Mouse (Mus musculus) small intestine, adult 2 months (tissue): ENCODE data around the gene Ugt1a1. TPM values are rescaled to one million over a fixed set of nuclear protein-coding genes. Genes with fewer than 3 reads are reported as not detected.

Source experiments
- H3K27ac ChIP-seq: fragments of 200-500 bp; 2 replicates; pipeline ENCODE4 v1.5.1; 2012; ENCODE audit warnings: low read depth, low read length, control low read depth, inconsistent platforms; ENCODE audit not compliant: insufficient read depth
- H3K27me3 ChIP-seq: fragments of 200-500 bp; 2 replicates; pipeline ENCODE4 v1.6.1; 2012; ENCODE audit warnings: mild to moderate bottlenecking, moderate library complexity, low read length, inconsistent platforms; ENCODE audit not compliant: control insufficient read depth, insufficient read depth
- H3K36me3 ChIP-seq: fragments of 200-500 bp; 2 replicates; pipeline ENCODE4 v1.6.1; 2012; ENCODE audit warnings: mild to moderate bottlenecking, low read length, control low read depth, inconsistent platforms; ENCODE audit not compliant: control insufficient read depth, insufficient read depth
- H3K4me1 ChIP-seq: fragments of 200-500 bp; 2 replicates; pipeline ENCODE4 v1.6.1; 2012; ENCODE audit warnings: low read length, inconsistent platforms, mixed read lengths; ENCODE audit not compliant: control insufficient read depth, insufficient read depth, insufficient read length
- H3K4me3 ChIP-seq: fragments of 200-500 bp; 2 replicates; pipeline ENCODE4 v1.5.1; 2012; ENCODE audit warnings: low read depth, mild to moderate bottlenecking, control low read depth, inconsistent platforms, low read length, moderate library complexity
- CTCF ChIP-seq: fragments of 200-500 bp; IDR thresholded peaks from 2 replicates; pipeline ENCODE4 v1.5.1; 2012; ENCODE audit warnings: low read depth, mild to moderate bottlenecking, control low read depth, inconsistent platforms, low read length, moderate library complexity, mixed read lengths; ENCODE audit not compliant: insufficient replicate concordance, insufficient read length; ENCODE audit errors: extremely low read depth
- POLR2A ChIP-seq: fragments of 200-500 bp; IDR thresholded peaks from 2 replicates; pipeline ENCODE4 v1.6.1; 2012; ENCODE audit warnings: low read depth, mild to moderate bottlenecking, control low read depth, inconsistent platforms, low read length, moderate library complexity
- WGBS: fragments of 180-500 bp; shearing (Covaris S2); methylation state at CpG from one replicate; pipeline ENCODE4 v1.1.7; 2018; 5-methylcytosine and 5-hydroxymethylcytosine counted together
- polyA plus RNA-seq: library from polyadenylated mRNA; depleted of rRNA; stranded (reverse); fragments of >200 nt; gene quantifications from 2 replicates; pipeline ENCODE4 v1.2.3, GENCODE M21; 2012

Ugt1a1 gene
- polyA plus RNA-seq, 1 experiment, result 88.2 TPM

- Histone ChIP-seq H3K27me3 (no peaks in the 10 kb centered on the region), H3K4me1 (peaks cover 3% of the 10 kb centered on the region; the same call in 1 of the 2 replicates), H3K27ac (no peak overlapping the region), H3K4me3 (no peak overlapping the region), H3K36me3 (no peaks in the 10 kb centered on the region)
- 78% methylated on average over 6 of the region's 6 CpGs for WGBS
- TF ChIP-seq CTCF (no peak), POLR2A (no peak)
These were observed 19.4 kb downstream of the Ugt1a1 start for GRCm38 (mm10) chr1:88230981-88231802.

- Histone ChIP-seq H3K4me1 (peaks cover 2% of the 10 kb centered on the region; the same call in 1 of the 2 replicates), H3K36me3 (no peaks in the 10 kb centered on the region), H3K27ac (no peak overlapping the region), H3K27me3 (no peaks in the 10 kb centered on the region), H3K4me3 (no peak overlapping the region)
- TF ChIP-seq POLR2A (no peak), CTCF (no peak)
- WGBS, result 69% methylated on average over 7 of the region's 7 CpGs
These were observed 20.2 kb downstream of the Ugt1a1 start for GRCm38 (mm10) chr1:88231803-88232499.

- 55% methylated on average over 3 of the region's 3 CpGs for WGBS
- H3K4me1 ChIP-seq, result no peaks in the 10 kb centered on the region
- H3K27ac ChIP-seq, result no peak overlapping the region
- no peak overlapping the region for H3K4me3 ChIP-seq
- H3K27me3 ChIP-seq, result no peaks in the 10 kb centered on the region
- H3K36me3 ChIP-seq, result no peaks in the 10 kb centered on the region
- TF ChIP-seq POLR2A (no peak), CTCF (no peak)
These were observed 21.1 kb downstream of the Ugt1a1 start for GRCm38 (mm10) chr1:88232664-88233380.

- no peak for TF ChIP-seq POLR2A
- no peak for TF ChIP-seq CTCF
- Histone ChIP-seq H3K4me3 (no peak overlapping the region), H3K27me3 (no peaks in the 10 kb centered on the region), H3K4me1 (no peaks in the 10 kb centered on the region), H3K36me3 (no peaks in the 10 kb centered on the region), H3K27ac (no peak overlapping the region)
- WGBS, result 69% methylated on average over 14 of the region's 14 CpGs
These were observed 21.9 kb downstream of the Ugt1a1 start for GRCm38 (mm10) chr1:88233421-88234247.

GRCm38 (mm10) chr1:88234248-88234610 lies 22.5 kb downstream of the Ugt1a1 start:
- Histone ChIP-seq H3K27me3 (no peaks in the 10 kb centered on the region), H3K27ac (no peak overlapping the region), H3K4me1 (no peaks in the 10 kb centered on the region), H3K4me3 (no peak overlapping the region), H3K36me3 (no peaks in the 10 kb centered on the region)
- WGBS, result 67% methylated on average over 4 of the region's 4 CpGs
- no peak for TF ChIP-seq POLR2A
- TF ChIP-seq CTCF, result no peak

- H3K4me1 ChIP-seq, result no peaks in the 10 kb centered on the region
- WGBS, result 41% methylated on average over 5 of the region's 5 CpGs
- H3K27ac ChIP-seq, result no peak overlapping the region
- no peak overlapping the region for H3K4me3 ChIP-seq
- no peaks in the 10 kb centered on the region for H3K27me3 ChIP-seq
- no peak for TF ChIP-seq CTCF
- no peak for TF ChIP-seq POLR2A
- no peaks in the 10 kb centered on the region for H3K36me3 ChIP-seq
These were observed 22.9 kb downstream of the Ugt1a1 start for GRCm38 (mm10) chr1:88234646-88235045.
